In genomic region chr2:35200898-35201668, GRCm38 (mm10) we compare ENCODE assay signal across 7 mouse cellular contexts. TPM values are rescaled to one million over a fixed set of nuclear protein-coding genes. Genes with fewer than 3 reads are reported as not detected.
DNase-seq lines count a peak whose midpoint lies in the region; ATAC-seq lines count a peak whose summit lies in the region.

Gene Rab14 (minus strand): TSS chr2:35201120.

- H3K36me3 ChIP-seq in intestine, embryonic 16.5 days (ENCODE audit: control insufficient read depth, insufficient read depth, low read length), result no peaks in the 10 kb centered on the region
- H3K36me3 ChIP-seq in midbrain, embryonic 11.5 days (ENCODE audit: control insufficient read depth, insufficient read depth, low read length), result no peaks in the 10 kb centered on the region

- peaks cover 10% of the 10 kb centered on the region for H3K4me1 ChIP-seq in intestine, embryonic 16.5 days (ENCODE audit: control insufficient read depth, insufficient read depth, low read length)
- H3K4me1 ChIP-seq in midbrain, embryonic 11.5 days (ENCODE audit: control insufficient read depth, insufficient read depth, low read length), result peaks cover 10% of the 10 kb centered on the region

- WGBS in intestine, embryonic 16.5 days, result under 1% methylated on average over 34 of the region's 47 CpGs
- WGBS in midbrain, embryonic 11.5 days, result under 1% methylated on average over 47 of the region's 47 CpGs

- no peaks in the 10 kb centered on the region for H3K27me3 ChIP-seq in intestine, embryonic 16.5 days (replicated peaks; ENCODE audit: control insufficient read depth, insufficient read depth, low read length)
- no peaks in the 10 kb centered on the region for H3K27me3 ChIP-seq in midbrain, embryonic 11.5 days (ENCODE audit: control insufficient read depth, insufficient read depth, low read length)

- H3K27ac ChIP-seq in intestine, embryonic 16.5 days (ENCODE audit: low read length), result peak within 1 kb of the TSS; percentile 92
- peak within 1 kb of the TSS; percentile 90 for H3K27ac ChIP-seq in midbrain, embryonic 11.5 days (ENCODE audit: low read depth, low read length)

- H3K9ac ChIP-seq in intestine, embryonic 16.5 days (ENCODE audit: low read depth, low read length), result peak within 1 kb of the TSS; percentile 99
- peak within 1 kb of the TSS; percentile 96 for H3K9ac ChIP-seq in midbrain, embryonic 11.5 days (ENCODE audit: low read length)

- peak; percentile 100 for DNase-seq in adrenal gland, adult 8-10 months
- DNase-seq in embryo, embryonic 9.5 days (ENCODE audit: extremely low spot score), result peak; percentile 100
- DNase-seq in gastrocnemius, postnatal 4 days (ENCODE audit: low spot score in 2 of 2), result peak; percentile 100
- DNase-seq in left cerebral cortex, postnatal 36 days (ENCODE audit: low spot score in 2 of 2), result peak; percentile 99 to 100
- DNase-seq in midbrain, embryonic 11.5 days (ENCODE audit: low spot score, missing footprints), result peak; percentile 100
- DNase-seq in skeletal muscle tissue, adult 2 months (ENCODE audit: low read depth, low spot score), result peak; percentile 99

- intact Hi-C loops in left cerebral cortex, postnatal 36 days (cut with DNase I), result no loop called here

- H3K9me3 ChIP-seq in intestine, embryonic 16.5 days (ENCODE audit: control insufficient read depth, low read length), result no peaks in the 10 kb centered on the region
- no peaks in the 10 kb centered on the region for H3K9me3 ChIP-seq in midbrain, embryonic 11.5 days (ENCODE audit: control insufficient read depth, low read length)

- peak within 1 kb of the TSS; percentile 100 for H3K4me3 ChIP-seq in intestine, embryonic 16.5 days (ENCODE audit: low read length)
- H3K4me3 ChIP-seq in midbrain, embryonic 11.5 days (ENCODE audit: low read depth, low read length), result peak within 1 kb of the TSS; percentile 90

- ATAC-seq in intestine, embryonic 16.5 days, result peak; percentile 97
- ATAC-seq in midbrain, embryonic 11.5 days (ENCODE audit: low FRiP score), result peak; percentile 98

- H3K4me2 ChIP-seq in intestine, embryonic 16.5 days (ENCODE audit: low read depth, low read length), result peak within 1 kb of the TSS; percentile 87
- peak within 1 kb of the TSS; percentile 74 for H3K4me2 ChIP-seq in midbrain, embryonic 11.5 days

RNA-seq across cellular contexts. Expression of gene Rab14, which starts in this region (rescaled TPM):
- 100 to 1,000 TPM; 212 to 225 (median 218) TPM for total RNA-seq in adrenal gland, adult 8-10 months (2022)
- 100 to 1,000 TPM; 119 to 130 TPM for total RNA-seq in gastrocnemius, postnatal 4 days (2021)
- polyA plus RNA-seq in intestine, embryonic 16.5 days (2015; fragmentation: Nextera tagmentation; extraction: Ambion mirVana), result 343 and 359 TPM in 2 replicates
- 100 to 1,000 TPM; 224 to 235 TPM for total RNA-seq in left cerebral cortex, postnatal 36 days (2021)
- 283 and 293 TPM in 2 replicates for polyA plus RNA-seq in midbrain, embryonic 11.5 days (2014; fragmentation: Nextera tagmentation; extraction: Ambion mirVana)

Comparison
In these comparisons a context has a peak if more than half of its experiments do, and no peak if none do; other contexts are left out.
1. Peak in every context shown above with its lines: DNase-seq, ATAC-seq, H3K4me3 ChIP-seq and H3K27ac ChIP-seq.